Mouse (Mus musculus) mature B cell (primary cell): ENCODE data around the gene M6pr.

Experiments used
- in situ Hi-C: fragments of 300-500 bp; cut with MboI; formaldehyde crosslinking; loops from 2 replicates; pipeline ENCODE4 v1.14.3; 2019

The M6pr gene

DNA sequence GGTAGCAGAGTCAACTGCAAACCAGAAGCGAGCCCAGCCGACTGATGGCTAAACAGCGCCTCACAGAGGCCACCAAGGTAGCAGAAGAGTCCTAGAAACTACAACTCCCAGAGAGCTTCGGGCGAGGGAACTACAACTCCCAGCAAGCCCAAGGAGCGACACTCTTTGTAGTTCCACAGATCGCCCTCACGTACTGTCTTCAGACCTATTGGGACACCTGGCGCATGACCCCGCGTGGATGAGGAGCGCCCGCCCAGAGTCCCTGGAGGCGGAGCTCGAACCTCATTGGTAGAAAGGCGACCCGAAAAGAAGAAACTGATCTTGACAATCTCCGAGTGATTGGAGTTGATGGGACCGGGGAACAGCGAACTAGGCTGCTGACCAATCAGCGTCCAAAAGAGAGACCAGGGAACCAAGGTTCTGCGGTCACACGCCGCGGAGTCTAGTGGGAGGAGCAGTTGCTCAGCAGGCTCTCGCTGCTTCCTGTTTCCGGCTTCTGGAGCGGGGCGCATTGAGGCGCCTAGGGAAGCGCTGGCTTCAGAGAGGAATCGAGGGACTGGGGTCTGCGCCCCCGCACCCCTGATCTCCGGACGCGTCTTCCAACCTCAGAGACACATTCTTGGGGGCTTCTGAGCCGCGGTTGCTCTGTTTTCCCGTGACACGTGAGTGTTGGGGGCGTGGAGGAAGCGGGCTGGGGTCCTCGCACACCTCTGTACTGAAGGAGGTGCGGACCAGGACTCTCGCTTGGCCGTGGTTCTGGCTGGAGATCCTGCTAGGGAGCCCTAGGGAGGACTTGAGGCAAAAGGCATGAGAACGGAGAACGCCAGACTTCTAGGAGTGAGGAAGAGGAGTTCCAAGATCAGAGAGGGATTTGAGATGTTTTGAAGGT lies at the start of gene M6pr:
Gene M6pr (plus strand): TSS at position 216 of the 889 bp plus-strand sequence.
- in situ Hi-C loops: loop anchor here (10.0 kb wide), 1 partner anchor 54 kb away; no protein-coding TSS in a partner anchor

DNA sequence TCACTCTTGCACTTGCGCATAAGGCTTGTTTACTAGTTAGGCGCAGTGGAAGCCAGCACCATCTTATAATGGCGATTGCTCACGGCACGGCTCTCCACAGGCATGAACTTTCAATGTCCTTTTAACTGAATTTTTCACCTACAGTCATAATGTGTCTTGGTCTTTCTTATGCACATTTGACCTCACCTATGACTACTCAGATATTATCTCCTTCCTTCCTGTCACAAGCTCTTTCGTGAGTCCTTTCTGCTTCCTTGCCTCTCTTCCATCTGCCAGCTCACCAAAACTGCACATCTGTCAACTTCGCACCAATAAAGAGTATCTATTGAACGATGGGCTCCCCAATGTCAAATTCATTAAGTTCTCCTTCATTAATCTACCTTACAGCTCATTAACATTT lies 46.0 kb upstream of the M6pr start:
- in situ Hi-C loops: no loop called here

DNA sequence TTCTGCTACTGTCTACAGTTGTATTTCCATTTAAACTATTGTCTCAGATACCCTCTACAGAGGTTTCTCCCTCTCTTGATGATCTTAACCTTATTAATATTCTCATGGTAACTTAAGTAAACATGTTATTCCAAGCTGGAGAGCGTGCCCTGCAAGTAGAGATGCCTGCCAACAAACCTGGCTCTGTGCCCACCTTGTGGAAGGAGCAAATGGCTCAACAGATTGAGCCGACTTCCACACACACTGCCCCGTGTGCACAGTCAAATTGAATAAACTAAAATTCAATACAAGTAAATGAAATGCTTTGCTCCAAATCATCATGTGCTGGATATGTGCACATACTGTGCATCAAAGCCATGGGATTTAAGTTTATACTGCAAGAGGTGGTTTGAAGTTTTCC lies 40.0 kb upstream of the M6pr start:
- in situ Hi-C loops: no loop called here

DNA sequence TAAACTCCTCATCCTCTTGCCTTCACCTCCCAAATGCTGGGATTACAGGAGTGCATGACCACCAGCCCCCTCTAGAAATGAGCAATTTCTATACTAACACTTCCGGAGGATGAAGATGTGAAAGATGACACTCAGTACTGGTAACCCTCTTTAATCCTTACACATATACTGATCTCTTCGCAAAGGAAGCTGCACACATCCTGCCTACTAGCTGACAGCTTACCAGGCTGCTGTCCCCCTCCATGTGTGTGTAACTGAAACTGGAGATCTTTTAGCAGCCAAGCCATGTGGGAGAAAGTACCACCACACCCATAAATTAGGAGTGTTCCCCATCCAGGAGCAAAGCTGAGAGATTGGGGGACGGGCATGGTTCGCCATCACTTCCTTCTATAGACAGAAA lies 39.4 kb upstream of the M6pr start:
- in situ Hi-C loops: no loop called here

DNA sequence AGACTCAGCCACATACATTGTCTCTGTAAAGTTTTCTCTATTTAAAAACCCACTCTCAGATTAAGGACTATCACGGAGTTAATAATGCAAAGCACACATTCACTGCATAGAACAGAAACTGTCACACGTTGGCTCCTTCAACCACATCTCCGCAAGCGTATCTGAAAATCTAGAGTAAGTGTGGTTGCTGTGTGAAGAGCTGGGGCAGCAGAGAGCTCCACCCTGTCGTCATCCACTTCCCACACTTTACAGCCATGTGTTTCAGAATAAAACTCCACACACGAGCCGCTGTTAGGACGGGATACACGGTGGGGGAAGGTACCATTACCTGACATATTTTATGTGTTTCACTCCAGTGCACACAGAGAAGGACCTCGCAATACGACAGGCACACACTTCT lies 38.4 kb upstream of the M6pr start:
- in situ Hi-C loops: no loop called here

DNA sequence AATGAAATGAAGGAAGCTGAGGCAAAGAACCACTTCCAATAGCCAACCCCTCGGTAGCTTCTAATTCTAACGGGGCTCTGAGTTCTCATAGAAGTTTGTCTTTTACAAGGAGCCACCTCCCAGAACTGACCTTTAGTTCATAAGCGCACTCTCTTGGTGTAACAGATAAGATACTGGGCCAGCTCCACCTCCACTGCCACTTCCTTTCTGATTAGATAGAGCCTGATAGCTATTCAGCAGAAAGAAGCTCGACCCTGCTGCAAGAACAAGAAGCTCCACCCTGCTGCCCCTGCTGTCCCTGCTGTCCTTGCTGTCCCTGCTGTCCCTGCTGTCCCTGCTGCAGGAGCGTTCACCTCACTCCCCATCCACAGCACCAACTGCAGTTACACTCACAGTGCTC lies 34.0 kb upstream of the M6pr start:
- in situ Hi-C loops: no loop called here

DNA sequence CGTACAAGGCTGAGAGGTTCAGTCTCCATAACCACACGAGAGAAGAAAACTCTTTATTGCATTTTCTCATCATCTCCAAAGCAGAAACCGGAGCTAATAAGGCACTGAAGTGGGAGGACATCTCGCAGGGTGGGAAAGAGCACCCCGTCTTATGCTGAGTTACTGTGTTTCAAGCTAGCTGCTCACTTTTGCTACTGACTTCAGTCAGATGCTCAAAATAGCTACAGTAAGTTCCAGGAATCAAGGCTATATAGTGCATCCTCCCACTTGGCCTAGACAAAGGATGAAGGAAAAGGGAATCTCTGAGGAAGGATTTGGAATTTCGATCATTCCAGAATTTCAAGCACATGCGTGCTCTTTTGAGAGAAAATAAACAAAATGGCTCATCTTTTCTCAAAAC lies 32.0 kb upstream of the M6pr start:
- in situ Hi-C loops: no loop called here

DNA sequence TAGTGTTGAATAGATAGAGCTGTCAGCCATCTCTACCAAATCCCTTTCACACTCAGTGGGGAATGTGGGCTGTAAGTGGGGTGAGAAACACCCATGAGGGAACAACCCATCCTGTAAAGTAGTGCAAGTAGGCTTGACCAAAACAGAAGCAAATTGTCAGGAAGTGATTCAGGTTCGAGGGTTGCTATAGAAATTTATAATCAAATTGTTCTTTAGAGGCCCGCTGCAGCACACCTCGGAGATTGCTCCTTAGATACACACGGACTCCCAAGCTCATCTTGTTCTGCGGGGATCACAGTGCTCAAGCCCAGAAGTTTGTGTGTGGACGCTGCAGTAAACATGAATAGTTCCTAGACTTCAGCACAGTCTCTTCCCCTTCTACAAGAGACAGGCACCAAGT lies 25.7 kb upstream of the M6pr start, which contains the start of gene Klrg1:
Gene Klrg1 (minus strand): TSS at position 101 of the 400 bp plus-strand sequence.
- in situ Hi-C loops: no loop called here

DNA sequence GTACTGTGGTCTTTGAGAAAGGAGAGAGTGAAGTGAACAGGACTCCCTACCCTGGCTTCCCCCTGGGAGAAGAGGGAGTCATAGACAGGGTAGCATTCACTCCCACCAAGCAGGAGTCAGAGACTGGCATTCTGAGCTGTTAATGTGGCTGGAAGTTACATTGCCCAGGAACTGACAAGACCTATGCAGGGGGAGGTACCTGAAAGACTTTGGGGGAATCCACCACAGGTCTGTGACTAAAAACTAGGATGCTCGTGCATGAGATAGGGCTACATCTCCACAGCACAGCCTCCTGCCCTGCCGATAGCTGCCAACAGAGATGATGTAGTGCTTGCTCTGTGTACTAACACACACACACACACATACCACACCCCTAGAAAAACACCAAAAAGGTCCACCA lies 25.1 kb upstream of the M6pr start:
- in situ Hi-C loops: no loop called here

DNA sequence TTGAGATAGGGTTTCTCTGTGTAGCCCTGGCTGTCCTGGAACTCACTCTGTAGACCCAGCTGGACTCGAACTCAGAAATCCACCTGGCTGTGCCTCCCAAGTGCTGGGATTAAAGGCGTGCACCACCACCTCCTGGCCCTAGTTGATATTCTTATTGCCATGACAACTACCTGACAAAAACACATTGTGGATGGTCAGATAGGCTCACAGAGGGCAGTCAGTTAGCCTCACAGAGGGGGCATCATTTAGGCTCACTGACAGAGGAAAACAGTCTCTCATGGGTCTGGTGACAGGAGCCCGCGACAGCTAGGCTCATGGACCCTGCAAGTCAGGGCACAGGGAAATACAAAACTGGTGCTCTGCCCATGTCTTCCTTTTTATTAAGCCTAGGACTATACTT lies 24.2 kb upstream of the M6pr start:
- in situ Hi-C loops: no loop called here

DNA sequence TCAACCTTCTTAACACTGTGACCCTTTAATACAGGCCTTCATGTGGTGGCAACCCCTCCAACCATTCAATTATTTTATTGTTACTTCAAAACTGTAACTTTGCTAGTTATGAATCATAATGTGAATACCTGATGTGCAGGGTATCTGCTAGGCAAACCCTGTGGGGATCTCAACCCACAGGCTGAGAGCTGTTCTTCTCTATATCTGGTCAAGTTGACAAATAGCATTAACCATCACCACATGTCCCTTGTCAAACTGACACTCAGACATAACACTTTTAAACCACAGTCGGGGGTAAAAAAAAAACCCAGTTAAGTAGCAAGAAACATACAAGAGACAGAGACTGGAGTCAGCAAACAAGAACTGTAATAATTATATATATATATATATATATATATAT lies 23.7 kb upstream of the M6pr start:
- in situ Hi-C loops: no loop called here

DNA sequence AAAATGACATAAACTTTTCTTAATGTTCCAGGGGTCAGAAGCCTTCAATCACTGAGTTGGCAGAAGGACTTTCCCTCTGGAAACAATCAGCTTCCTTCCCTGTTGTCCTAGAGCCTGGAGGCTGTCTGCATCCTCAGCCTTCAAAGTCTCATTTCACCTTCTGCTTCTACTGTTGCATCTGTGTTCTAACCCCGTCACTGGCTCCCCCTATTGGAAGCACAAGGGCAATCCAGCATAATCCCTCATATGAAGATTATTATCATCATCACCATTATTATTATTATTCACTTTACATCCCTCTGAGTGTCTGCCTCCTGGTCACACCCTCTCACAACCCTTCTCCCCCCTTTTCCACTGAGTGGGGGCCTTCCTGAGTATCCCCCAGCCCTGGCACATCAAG lies 20.3 kb upstream of the M6pr start:
- in situ Hi-C loops: no loop called here

DNA sequence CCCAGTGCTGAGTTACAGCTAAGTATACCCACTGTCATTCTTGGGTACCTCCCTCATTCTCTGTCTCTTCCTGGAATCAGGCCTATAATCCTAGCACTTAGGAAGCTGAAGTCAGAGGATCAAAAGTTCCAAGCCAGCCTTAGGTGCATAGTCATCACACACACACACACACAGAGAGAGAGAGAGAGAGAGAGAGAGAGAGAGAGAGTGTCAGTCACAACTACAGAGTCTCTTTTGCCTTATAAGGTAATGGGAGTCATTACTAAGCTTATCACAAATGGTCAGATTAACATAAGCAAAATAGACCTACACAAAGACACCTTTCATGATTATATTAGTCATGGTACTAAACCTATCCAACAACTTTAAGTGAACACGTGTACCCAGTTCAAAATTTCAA lies 19.2 kb upstream of the M6pr start:
- in situ Hi-C loops: no loop called here

DNA sequence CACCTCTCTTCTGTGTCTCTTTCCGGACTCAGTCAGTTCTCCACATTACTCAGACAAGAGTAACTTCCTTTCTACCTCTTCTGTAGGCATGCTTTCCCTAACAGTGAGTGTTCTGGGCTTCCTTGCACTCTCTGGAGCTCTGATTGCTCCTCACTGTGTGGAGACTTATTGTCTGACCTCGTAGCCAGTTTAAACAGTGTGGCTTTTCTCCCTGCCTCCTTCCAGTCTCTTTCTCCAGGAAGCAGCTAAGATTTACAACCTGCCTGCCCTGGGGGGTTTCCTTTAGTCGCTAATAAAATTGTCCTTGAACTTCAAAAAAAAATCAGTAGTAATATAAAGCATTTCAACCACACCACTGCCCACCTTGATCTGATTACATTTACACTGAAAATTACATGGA lies 18.3 kb upstream of the M6pr start:
- in situ Hi-C loops: no loop called here

DNA sequence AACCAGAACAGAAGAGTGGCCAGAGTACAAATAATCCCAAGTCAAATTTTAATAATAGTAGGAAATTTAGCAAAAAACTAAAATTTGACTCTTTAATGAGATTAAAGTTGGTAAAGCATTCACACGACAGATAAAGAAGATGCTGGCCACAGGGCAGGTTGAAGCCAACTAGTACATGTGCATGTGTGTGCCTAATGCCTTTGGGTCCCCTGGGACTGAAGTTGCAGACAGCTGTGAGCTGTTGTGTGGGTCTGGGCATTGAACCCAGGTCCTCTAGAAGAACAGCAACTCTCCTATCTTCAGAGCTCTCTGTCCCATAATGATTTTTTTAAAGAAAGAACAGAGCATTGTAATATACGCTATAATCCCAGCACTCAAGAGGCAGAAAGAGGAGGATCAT lies 17.3 kb upstream of the M6pr start:
- in situ Hi-C loops: no loop called here

DNA sequence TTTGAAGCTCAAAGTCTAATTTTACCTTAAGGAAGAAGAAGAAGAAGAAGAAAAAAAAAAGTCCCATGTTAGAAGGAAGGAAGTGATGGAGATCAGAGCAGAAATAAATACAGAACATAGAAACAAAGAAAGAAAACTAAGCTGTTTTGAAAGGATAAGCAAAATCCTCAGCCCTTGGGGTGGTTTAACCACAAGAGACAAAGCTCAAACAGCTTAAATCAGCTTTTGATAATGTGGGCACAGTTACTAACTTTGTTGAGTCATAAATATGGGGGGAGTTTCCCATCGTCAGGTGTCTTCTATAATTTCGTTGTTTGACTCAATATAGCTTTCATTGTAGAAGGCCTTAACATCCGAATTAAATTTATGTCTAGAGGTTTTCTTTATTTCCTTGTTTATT lies 16.8 kb upstream of the M6pr start:
- in situ Hi-C loops: no loop called here

DNA sequence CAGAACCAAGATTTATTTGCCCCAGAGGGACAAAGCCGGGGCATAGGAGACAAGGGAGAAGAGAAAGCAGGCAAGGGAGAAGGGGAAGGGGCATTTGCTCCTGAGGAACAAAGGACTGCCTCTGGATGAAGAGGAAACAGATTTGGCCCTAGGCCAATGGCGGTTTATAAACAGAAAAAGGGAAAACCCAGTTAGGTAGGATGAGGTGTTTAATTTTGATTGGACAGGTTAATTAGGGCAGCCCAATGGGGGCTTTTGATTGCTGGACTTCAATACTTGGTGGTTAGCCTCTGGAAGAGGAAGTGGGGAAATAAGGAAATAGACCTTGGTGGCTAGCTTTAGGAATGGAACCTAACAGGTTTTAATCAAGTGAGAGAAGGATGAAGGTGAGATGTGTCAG lies 16.3 kb upstream of the M6pr start:
- in situ Hi-C loops: no loop called here

DNA sequence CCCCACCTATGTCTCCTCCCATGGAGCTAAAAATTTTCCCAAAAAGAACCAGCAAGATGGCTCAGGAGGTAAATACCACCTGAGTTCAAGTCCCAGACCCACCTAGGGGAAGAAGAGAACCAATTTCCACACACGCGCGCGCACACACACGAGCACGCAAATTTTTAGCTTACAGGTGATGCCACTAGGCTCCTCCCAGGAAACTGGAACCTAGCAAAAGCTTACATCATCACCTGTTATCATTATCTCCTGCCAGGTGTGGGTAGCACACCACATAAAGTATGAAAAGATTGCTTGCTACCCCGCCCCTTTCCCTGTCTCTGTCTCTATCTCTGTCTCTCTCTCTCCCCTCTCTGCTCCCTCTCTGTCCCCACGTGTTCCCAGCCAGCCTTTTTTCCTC lies 15.4 kb upstream of the M6pr start:
- in situ Hi-C loops: no loop called here

DNA sequence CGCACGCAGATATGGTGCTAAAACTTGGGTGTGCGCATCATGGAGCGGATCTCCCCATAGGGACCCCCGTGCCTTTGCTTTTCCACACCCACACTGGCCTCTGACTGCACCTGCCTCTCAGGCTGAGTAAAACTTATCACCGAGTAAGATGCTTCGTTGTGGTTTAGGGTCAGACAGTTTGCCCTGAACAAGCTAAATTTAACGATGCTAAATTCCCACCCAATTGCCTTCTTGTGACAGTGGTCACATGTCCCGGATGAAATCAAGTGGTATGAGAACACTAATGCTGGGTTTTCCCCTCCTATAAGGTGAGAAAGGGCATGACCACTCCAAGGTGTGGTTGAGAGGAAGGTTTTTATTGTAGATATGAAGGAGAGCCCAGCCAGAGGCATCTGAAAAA lies 14.7 kb upstream of the M6pr start:
- in situ Hi-C loops: no loop called here

DNA sequence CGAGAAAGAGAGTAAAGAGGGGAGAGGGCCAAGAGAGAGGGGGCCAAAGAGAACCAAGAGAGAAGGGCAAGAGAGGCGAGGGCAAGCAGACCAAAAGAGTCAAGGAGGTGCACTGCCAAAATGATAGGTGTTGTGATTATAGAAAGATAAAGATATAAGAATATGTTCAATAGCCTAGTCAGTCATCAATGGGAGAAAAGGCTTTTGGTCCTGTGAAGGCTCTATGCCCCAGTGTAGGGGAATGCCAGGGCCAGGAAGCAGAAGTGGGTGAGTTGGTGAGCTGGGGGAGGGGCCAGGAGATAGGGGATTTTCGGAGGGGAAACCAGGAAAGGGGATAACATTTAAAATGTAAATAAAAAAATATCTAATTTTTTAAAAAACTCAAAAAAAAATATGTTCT lies 14.2 kb upstream of the M6pr start:
- in situ Hi-C loops: no loop called here

DNA sequence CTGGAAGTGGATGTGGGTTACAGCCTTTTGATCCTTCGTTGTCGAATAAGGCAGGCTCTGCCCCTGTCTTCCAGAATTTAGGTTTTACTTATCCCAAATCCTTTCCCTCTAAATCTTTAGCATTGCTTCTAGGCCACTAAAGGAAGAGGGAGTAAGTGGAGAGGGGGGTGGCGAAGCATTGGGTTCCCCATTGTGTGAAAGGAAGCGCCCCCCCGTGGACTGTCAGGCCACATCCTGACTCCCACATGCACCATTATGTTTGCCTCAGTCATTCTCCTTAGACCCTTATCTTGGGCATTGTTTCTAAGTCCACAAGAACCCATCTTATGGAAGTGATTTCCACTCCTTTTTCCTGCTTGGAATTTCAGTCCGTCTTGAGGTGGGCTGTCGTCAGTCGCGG lies 13.3 kb upstream of the M6pr start:
- in situ Hi-C loops: no loop called here

DNA sequence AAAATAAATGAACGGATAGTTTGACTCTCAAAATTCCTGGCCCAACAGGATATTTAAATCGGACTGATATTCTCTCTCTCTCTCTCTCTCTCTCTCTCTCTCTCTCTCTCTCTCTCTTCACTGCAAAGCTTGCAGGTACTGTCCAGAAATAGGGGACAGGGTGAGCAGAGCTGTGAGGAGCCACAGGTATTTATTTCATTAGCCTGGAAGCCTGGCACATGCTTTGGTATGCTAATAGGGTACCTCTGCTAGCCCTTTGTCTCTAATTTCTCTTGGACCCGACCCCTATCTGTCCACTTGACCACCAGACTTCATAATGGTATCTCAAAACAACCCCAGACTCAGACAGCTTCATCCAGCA lies 11.6 kb upstream of the M6pr start:
- in situ Hi-C loops: no loop called here

DNA sequence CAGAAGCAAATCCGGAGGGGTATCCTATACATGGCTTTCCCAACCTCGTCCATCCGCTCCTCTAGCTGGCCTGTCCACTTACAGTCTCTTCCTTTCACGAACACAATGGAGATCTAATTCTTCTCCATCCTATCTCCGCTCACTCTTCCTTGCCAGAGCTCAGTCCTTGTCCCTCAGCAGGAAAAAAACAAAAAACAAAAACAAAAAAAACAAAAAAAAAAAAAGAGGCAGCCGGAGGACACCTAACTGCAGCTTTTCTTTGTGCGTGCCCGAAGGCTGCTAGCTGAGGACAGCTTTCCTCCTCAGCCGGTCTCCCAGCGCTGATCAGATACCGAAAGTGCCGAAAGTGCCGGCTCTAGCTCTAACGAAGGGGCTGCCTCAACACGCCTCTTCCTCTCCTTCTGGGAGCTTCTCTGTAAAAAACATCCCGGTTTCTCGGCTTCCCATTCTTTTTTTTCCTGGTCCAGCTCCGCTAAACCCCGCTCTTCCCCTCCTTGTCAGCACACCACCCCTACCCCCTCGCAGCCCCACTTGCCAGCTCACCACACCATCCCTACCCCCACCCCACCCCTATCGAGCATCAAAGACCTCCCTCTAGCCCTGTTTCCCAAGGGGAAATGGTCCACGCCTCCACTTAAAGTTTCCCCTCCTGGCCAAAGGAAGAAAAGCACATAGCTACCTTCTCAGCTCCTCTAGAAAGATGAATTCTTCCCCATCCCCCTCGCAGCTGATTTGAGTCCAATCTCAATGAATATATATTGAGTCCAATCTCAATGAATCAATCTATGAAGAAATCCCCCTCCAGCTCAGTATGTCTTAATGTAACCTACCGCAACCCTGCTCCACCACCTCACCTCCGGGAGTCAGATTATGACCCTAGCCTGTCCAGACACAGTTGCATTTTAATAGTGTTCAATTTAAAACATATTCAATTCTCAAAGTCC lies 11.0 kb upstream of the M6pr start:
- in situ Hi-C loops: no loop called here
